Mouse (Mus musculus) midbrain, embryonic 14.5 days (tissue): Measurements from ENCODE around the gene Srsf5. TPM values are rescaled to one million over a fixed set of nuclear protein-coding genes. Genes with fewer than 3 reads are reported as not detected.

Source experiments
- ATAC-seq: fragments of 200-750 bp; cut with Nextera tagmentation; 2 replicates; pipeline ENCODE4 v1.8.0; 2017; ENCODE audit warnings: moderate number of reproducible peaks, moderate library complexity; ENCODE audit not compliant: low FRiP score, low TSS enrichment
- DNase-seq: peaks from one replicate; pipeline ENCODE4 v3.0.0-alpha.2; 2015
- H3K27ac ChIP-seq: fragments of 300-500 bp; sonication (generic); replicated peaks from 2 replicates; pipeline ENCODE4 v1.5.1; 2014; ENCODE audit warnings: mild to moderate bottlenecking, low read depth, low read length, moderate library complexity
- H3K27me3 ChIP-seq: fragments of 300-500 bp; sonication (generic); 2 replicates; pipeline ENCODE4 v1.6.1; 2014; ENCODE audit warnings: low read length, control low read depth, mixed read lengths; ENCODE audit not compliant: control insufficient read depth, insufficient read depth
- H3K36me3 ChIP-seq: fragments of 300-500 bp; sonication (generic); 2 replicates; pipeline ENCODE4 v1.6.1; 2014; ENCODE audit warnings: low read length, control low read depth; ENCODE audit not compliant: control insufficient read depth, insufficient read depth
- H3K4me1 ChIP-seq: fragments of 300-500 bp; sonication (generic); 2 replicates; pipeline ENCODE4 v1.6.1; 2014; ENCODE audit warnings: mild to moderate bottlenecking, antibody characterized with exemption, low read length, control low read depth; ENCODE audit not compliant: control insufficient read depth, insufficient read depth
- H3K4me2 ChIP-seq: fragments of 300-500 bp; sonication (generic); 2 replicates; pipeline ENCODE4 v1.6.1; 2014; ENCODE audit warnings: mild to moderate bottlenecking, low read length, moderate library complexity
- H3K4me3 ChIP-seq: fragments of 300-500 bp; sonication (generic); replicated peaks from 2 replicates; pipeline ENCODE4 v1.5.1; 2014; ENCODE audit warnings: low read depth, low read length
- H3K9ac ChIP-seq: fragments of 300-500 bp; sonication (generic); replicated peaks from 2 replicates; pipeline ENCODE4 v1.6.1; 2014; ENCODE audit warnings: mild to moderate bottlenecking, low read length, moderate library complexity
- H3K9me3 ChIP-seq: fragments of 300-500 bp; sonication (generic); 2 replicates; pipeline ENCODE4 v1.6.1; 2016; ENCODE audit warnings: low read length, control low read depth, mixed read lengths; ENCODE audit not compliant: control insufficient read depth
- WGBS: fragments of 180-500 bp; shearing (Covaris S2); extraction: QIAGEN DNeasy Blood & Tissue Kit; methylation state at CpG from one replicate; pipeline ENCODE4 v1.1.7; 2014; 5-methylcytosine and 5-hydroxymethylcytosine counted together
- polyA plus RNA-seq: library from polyadenylated mRNA; unstranded; fragments of >200 nt; fragmentation: Nextera tagmentation; extraction: Ambion mirVana; gene quantifications from 2 replicates; pipeline ENCODE4 v1.2.1, GENCODE M21; 2014

Srsf5 gene
- polyA plus RNA-seq, 1 experiment from 2014 or later, result 294 TPM

DNA sequence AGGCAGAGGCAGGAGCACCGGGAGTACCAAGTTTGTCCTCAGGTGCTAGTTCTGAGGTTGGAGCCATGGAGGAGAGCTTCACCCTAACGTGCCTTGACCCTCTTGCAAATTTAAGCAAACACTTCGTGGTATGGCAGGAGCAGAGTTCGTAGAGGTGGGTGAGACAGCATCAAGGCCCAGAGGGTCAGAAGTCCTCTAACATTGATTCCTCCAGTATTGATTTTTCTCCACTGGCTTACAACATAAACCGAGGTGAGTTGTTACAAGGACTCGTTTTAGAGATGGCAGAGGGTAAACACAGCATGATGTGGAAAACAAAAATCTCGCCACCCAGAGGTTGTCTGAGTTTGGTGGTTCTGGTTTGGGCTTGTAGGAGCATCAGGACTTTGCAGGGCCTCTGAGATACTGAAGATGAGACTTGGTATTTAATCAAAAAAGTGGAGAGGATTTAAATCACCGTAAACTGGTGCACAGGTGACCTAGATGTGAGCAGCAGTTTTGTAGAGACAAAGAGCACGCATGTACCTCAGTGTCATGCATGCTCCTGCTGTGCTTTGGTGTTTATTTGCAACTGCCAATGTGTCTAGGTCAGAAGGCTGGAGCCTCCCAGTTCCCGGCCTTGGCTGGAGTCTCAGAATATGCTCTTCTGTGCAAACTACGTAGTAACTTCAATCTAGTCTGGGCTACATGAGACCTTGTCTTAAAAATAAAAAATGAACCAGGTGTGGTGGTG lies 30.8 kb downstream of the Srsf5 start:
- Histone ChIP-seq H3K4me2 (no peak overlapping the region), H3K36me3 (no peaks in the 10 kb centered on the region), H3K9ac (no peak overlapping the region), H3K27me3 (no peaks in the 10 kb centered on the region), H3K9me3 (no peaks in the 10 kb centered on the region), H3K4me3 (no peak overlapping the region), H3K4me1 (no peaks in the 10 kb centered on the region), H3K27ac (no peak overlapping the region)
- 89% methylated on average over 11 of the region's 11 CpGs for WGBS
- DNase-seq, result no peak
- no peak for ATAC-seq

DNA sequence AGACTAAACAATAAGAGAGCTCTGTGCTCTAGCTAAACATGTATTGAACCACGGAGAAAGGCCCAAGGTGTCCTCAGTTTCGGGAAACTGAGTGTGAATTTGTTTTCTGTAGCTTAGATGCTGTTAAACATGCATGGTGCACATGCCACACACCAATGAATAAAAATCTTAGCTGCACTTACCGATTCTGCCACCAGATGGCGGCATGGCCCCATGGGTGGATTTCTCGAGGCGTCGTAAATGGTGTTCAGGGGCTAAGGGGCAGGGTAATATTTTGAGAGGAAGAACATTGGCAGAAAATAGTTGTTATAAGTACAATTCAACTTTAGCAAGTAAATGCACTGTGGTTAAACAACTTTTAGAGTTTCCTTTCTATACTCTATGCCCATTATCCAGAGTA lies 37.0 kb downstream of the Srsf5 start:
- ATAC-seq (no peak; the same call in 1 of the 2 replicates), DNase-seq (peak; percentile 90)
- no peaks in the 10 kb centered on the region for H3K36me3 ChIP-seq
- H3K27me3 ChIP-seq, result no peaks in the 10 kb centered on the region
- H3K27ac ChIP-seq, result no peak overlapping the region
- 0% methylated on average over 7 of the region's 7 CpGs for WGBS
- H3K4me1 ChIP-seq, result no peaks in the 10 kb centered on the region
- no peak overlapping the region for H3K4me2 ChIP-seq
- H3K9ac ChIP-seq, result 0 out of 2 replicates have a peak overlapping the region, but pooled peaks have one; percentile 3
- H3K4me3 ChIP-seq, result no peak overlapping the region
- H3K9me3 ChIP-seq, result no peaks in the 10 kb centered on the region

- no peaks in the 10 kb centered on the region for H3K4me1 ChIP-seq
- no peaks in the 10 kb centered on the region for H3K36me3 ChIP-seq
- H3K27ac ChIP-seq, result no peak overlapping the region
- no peak for ATAC-seq
- no peak overlapping the region for H3K4me2 ChIP-seq
- H3K27me3 ChIP-seq, result no peaks in the 10 kb centered on the region
- 84% methylated on average over 9 of the region's 9 CpGs for WGBS
- no peak overlapping the region for H3K4me3 ChIP-seq
- DNase-seq, result no peak
- H3K9me3 ChIP-seq, result no peaks in the 10 kb centered on the region; the same call in 1 of the 2 replicates
- no peak overlapping the region for H3K9ac ChIP-seq
Observed at GRCm38 (mm10) chr12:80983695-80984094, 38.4 kb downstream of the Srsf5 start.

- WGBS, result 85% methylated on average over 4 of the region's 4 CpGs
- H3K36me3 ChIP-seq, result no peaks in the 10 kb centered on the region
Observed at GRCm38 (mm10) chr12:80986628-80987027, 41.3 kb downstream of the Srsf5 start.

GRCm38 (mm10) chr12:80988286-80988685 lies 43.0 kb downstream of the Srsf5 start:
- WGBS, result 90% methylated on average over 3 of the region's 3 CpGs
- Histone ChIP-seq H3K27ac (no peak overlapping the region), H3K9ac (no peak overlapping the region), H3K36me3 (no peaks in the 10 kb centered on the region), H3K4me3 (no peak overlapping the region), H3K27me3 (no peaks in the 10 kb centered on the region), H3K4me1 (no peaks in the 10 kb centered on the region), H3K9me3 (no peaks in the 10 kb centered on the region; the same call in 1 of the 2 replicates), H3K4me2 (no peak overlapping the region)
- no peak for ATAC-seq
- DNase-seq, result no peak

More at GRCm38 (mm10) chr12:80986628-80987027, 41.3 kb downstream of the Srsf5 start:
- H3K4me2 ChIP-seq, result no peak overlapping the region
- ATAC-seq (no peak), DNase-seq (no peak)
- H3K4me1 ChIP-seq, result no peaks in the 10 kb centered on the region
- H3K9ac ChIP-seq, result no peak overlapping the region
- H3K4me3 ChIP-seq, result no peak overlapping the region
- H3K9me3 ChIP-seq, result no peaks in the 10 kb centered on the region; the same call in 1 of the 2 replicates
- no peaks in the 10 kb centered on the region for H3K27me3 ChIP-seq
- H3K27ac ChIP-seq, result no peak overlapping the region

GRCm38 (mm10) chr12:80990901-80991445 lies 45.7 kb downstream of the Srsf5 start:
- no peak overlapping the region for H3K27ac ChIP-seq
- H3K4me2 ChIP-seq, result no peak overlapping the region
- 48% methylated on average over 13 of the region's 13 CpGs for WGBS
- no peaks in the 10 kb centered on the region for H3K36me3 ChIP-seq
- H3K27me3 ChIP-seq, result no peaks in the 10 kb centered on the region
- DNase-seq, result no peak
- no peak for ATAC-seq
- no peaks in the 10 kb centered on the region; the same call in 1 of the 2 replicates for H3K9me3 ChIP-seq
- H3K9ac ChIP-seq, result no peak overlapping the region
- no peak overlapping the region for H3K4me3 ChIP-seq
- H3K4me1 ChIP-seq, result no peaks in the 10 kb centered on the region

DNA sequence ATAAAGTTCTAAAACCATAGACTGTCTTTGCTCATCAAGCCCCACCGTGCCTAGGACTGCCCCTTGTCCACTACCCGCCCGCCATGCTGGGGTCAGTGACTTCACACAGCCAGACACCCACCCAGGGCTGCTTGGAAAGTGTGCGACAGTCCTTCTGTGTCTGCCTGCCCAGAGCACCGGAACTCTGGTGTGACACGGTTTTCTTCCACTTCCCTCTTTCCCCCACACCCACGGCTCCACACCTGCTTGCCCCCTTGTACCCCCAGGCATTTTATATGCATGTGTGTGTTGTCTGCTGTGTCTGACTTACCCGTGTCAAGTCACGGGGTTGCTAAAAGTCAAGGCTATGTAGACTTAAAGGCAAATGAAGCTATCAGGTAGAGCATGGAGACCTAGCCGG lies 46.5 kb downstream of the Srsf5 start:
- Histone ChIP-seq H3K4me1 (no peaks in the 10 kb centered on the region), H3K9ac (no peak overlapping the region), H3K27ac (no peak overlapping the region), H3K9me3 (no peaks in the 10 kb centered on the region; the same call in 1 of the 2 replicates), H3K4me2 (no peak overlapping the region), H3K27me3 (no peaks in the 10 kb centered on the region), H3K36me3 (no peaks in the 10 kb centered on the region), H3K4me3 (no peak overlapping the region)
- DNase-seq (no peak), ATAC-seq (no peak)
- WGBS, result 90% methylated on average over 10 of the region's 10 CpGs

DNA sequence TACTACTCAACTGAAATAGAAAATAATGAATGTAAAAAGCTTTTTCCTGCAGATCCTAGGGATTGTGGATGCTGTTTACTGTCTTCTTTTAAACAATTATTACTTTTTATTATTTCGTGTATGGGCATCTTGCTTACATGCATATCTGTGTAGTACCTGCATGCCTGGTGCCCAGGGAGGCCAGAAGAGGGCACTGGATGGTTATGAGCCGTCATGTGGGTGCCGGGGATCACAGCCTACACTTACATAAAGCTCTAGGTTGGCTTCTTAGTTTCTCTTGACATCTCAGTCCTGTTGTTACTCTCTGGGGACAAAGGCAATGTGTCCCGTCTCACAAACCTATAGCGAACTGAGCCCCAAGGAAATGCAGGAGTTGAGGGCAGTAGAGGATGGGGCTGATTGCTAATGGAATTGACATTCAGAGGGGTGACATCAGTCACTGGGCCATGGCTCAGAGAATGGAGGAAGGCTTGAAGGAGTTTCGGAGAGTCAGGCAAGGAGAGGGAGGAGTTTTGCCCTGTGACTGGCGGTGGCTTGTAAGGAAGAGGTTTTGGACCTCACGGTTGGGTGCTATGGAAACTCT lies 47.3 kb downstream of the Srsf5 start:
- 76% methylated on average over 8 of the region's 8 CpGs for WGBS
- DNase-seq (no peak), ATAC-seq (no peak)
- Histone ChIP-seq H3K4me3 (no peak overlapping the region), H3K27ac (no peak overlapping the region), H3K4me2 (no peak overlapping the region), H3K9ac (no peak overlapping the region), H3K36me3 (no peaks in the 10 kb centered on the region), H3K9me3 (no peaks in the 10 kb centered on the region; the same call in 1 of the 2 replicates), H3K27me3 (no peaks in the 10 kb centered on the region), H3K4me1 (no peaks in the 10 kb centered on the region)
